Mouse (Mus musculus): Measurements from ENCODE around the gene Gm11562. TPM values are rescaled to one million over a fixed set of nuclear protein-coding genes. Genes with fewer than 3 reads are reported as not detected.
"Not testable (repeated sequence)": the region's sequence is repeated elsewhere in the genome, so short reads cannot be mapped to it uniquely, and the experiment has no call there.

Gm11562 gene
- polyA plus RNA-seq, 1 experiment from 2014 or later = not detected

DNA sequence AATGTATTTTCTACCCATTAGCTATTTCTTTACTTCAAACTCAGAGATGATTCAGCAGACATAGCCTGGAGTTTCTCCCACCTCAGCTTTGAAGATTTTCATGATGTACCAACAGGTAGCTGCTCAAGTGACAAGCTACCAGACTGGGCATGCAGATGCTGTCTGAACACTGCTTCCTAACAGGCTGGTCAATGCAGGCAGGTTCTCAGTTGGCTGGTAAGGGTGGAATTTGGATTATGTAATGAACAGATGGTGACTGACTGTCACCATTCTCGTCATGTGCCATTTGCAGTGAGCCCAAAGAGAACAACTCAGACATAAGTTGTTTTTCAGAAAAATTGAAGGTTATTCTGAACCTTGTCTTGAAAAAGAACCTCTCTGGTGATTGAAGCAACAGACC is 11.1 kb downstream of the Gm11562 start:
- H3K4me2 ChIP-seq (ENCODE audit: low read depth, low read length) = no peak overlapping the region
- no peak overlapping the region for H3K27ac ChIP-seq (ENCODE audit: low read length)
- no peak for ATAC-seq (ENCODE audit: low read depth)
- H3K9ac ChIP-seq (ENCODE audit: low read length) = no peak overlapping the region
- no peak overlapping the region for H3K4me3 ChIP-seq (ENCODE audit: low read length)
- H3K4me1 ChIP-seq (replicated peaks; ENCODE audit: control insufficient read depth, insufficient read depth, low read length) = no peaks in the 10 kb centered on the region
- no peaks in the 10 kb centered on the region for H3K36me3 ChIP-seq (ENCODE audit: control insufficient read depth, insufficient read depth, low read length)
- H3K9me3 ChIP-seq (ENCODE audit: control insufficient read depth, low read length) = no peaks in the 10 kb centered on the region
- WGBS = 53% methylated on average over 1 of the region's 1 CpGs
- H3K27me3 ChIP-seq (ENCODE audit: control insufficient read depth, insufficient read depth, low read depth, low read length) = no peaks in the 10 kb centered on the region

GRCm38 (mm10) chr11:99603208-99603607 is 17.0 kb downstream of the Gm11562 start, which contains the start of gene Gm11938:
TSS of gene Gm11938 (minus strand) at chr11:99603308.
- not testable (repeated sequence) for H3K4me3 ChIP-seq (ENCODE audit: low read length); H3K9ac ChIP-seq (ENCODE audit: low read length); H3K27me3 ChIP-seq (ENCODE audit: control insufficient read depth, insufficient read depth, low read depth, low read length); H3K36me3 ChIP-seq (ENCODE audit: control insufficient read depth, insufficient read depth, low read length); H3K9me3 ChIP-seq (ENCODE audit: control insufficient read depth, low read length); ATAC-seq (ENCODE audit: low read depth); H3K27ac ChIP-seq (ENCODE audit: low read length); H3K4me2 ChIP-seq (ENCODE audit: low read depth, low read length); H3K4me1 ChIP-seq (replicated peaks; ENCODE audit: control insufficient read depth, insufficient read depth, low read length)
- WGBS = 50% methylated on average over 1 of the region's 1 CpGs

GRCm38 (mm10) chr11:99597742-99598141 is 22.5 kb downstream of the Gm11562 start, which contains the start of gene Krtap9-3:
TSS of gene Krtap9-3 (minus strand) at chr11:99598105.
- ATAC-seq (ENCODE audit: low read depth); H3K27me3 ChIP-seq (ENCODE audit: control insufficient read depth, insufficient read depth, low read depth, low read length); H3K4me3 ChIP-seq (ENCODE audit: low read length); H3K4me2 ChIP-seq (ENCODE audit: low read depth, low read length); H3K36me3 ChIP-seq (ENCODE audit: control insufficient read depth, insufficient read depth, low read length); H3K9me3 ChIP-seq (ENCODE audit: control insufficient read depth, low read length); H3K27ac ChIP-seq (ENCODE audit: low read length); H3K4me1 ChIP-seq (replicated peaks; ENCODE audit: control insufficient read depth, insufficient read depth, low read length); H3K9ac ChIP-seq (ENCODE audit: low read length): not testable (repeated sequence)
- WGBS = 58% methylated on average over 6 of the region's 6 CpGs

- Histone ChIP-seq H3K9ac (ENCODE audit: low read length) (no peak within 1 kb of the TSS), H3K36me3 (ENCODE audit: control insufficient read depth, insufficient read depth, low read length) (no peaks in the 10 kb centered on the region), H3K4me3 (ENCODE audit: low read length) (no peak within 1 kb of the TSS), H3K27ac (ENCODE audit: low read length) (no peak within 1 kb of the TSS), H3K9me3 (ENCODE audit: control insufficient read depth, low read length) (no peaks in the 10 kb centered on the region), H3K27me3 (ENCODE audit: control insufficient read depth, insufficient read depth, low read depth, low read length) (no peaks in the 10 kb centered on the region), H3K4me2 (ENCODE audit: low read depth, low read length) (no peak within 1 kb of the TSS), H3K4me1 (replicated peaks; ENCODE audit: control insufficient read depth, insufficient read depth, low read length) (no peaks in the 10 kb centered on the region)
- no peak for ATAC-seq (ENCODE audit: low read depth)
- WGBS = 69% methylated on average over 6 of the region's 6 CpGs
Observed at GRCm38 (mm10) chr11:99590981-99591380, 29.3 kb downstream of the Gm11562 start, which contains the start of gene Krtap1-3. TSS of gene Krtap1-3 (minus strand) at chr11:99591339.

GRCm38 (mm10) chr11:99585096-99585495 is 35.1 kb downstream of the Gm11562 start:
- WGBS = 71% methylated on average over 7 of the region's 7 CpGs
- no peak overlapping the region for H3K4me2 ChIP-seq (ENCODE audit: low read depth, low read length)

DNA sequence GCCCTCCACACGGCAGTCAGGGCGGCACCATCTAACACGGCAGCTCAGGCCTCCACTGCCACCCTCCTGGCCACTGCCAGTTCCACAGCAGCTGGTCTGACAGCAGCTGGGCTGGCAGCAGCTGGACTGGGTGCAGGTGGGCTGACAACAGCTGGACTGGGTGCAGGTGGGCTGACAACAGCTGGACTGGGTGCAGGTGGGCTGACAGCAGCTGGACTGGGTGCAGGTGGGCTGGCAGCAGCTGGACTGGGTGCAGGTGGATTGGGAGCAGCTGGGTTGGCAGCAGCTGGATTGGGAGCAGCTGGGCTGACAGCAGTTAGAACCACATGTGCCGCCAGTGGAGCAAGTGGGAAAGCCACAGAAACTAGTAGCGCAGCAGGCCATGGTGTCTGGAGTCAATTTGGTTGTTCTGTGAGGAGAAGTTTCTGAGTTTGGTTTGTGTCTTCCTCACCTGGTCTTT is 37.0 kb downstream of the Gm11562 start, which contains the start of gene Krtap1-4:
Gene Krtap1-4 (minus strand): TSS at position 410 of the 460 bp plus-strand sequence.
- H3K36me3 ChIP-seq (ENCODE audit: control insufficient read depth, insufficient read depth, low read length) = no peaks in the 10 kb centered on the region
- H3K27ac ChIP-seq (ENCODE audit: low read length) = no peak within 1 kb of the TSS
- no peaks in the 10 kb centered on the region for H3K4me1 ChIP-seq (replicated peaks; ENCODE audit: control insufficient read depth, insufficient read depth, low read length)
- H3K9me3 ChIP-seq (ENCODE audit: control insufficient read depth, low read length) = no peaks in the 10 kb centered on the region
- no peak within 1 kb of the TSS for H3K9ac ChIP-seq (ENCODE audit: low read length)
- ATAC-seq (ENCODE audit: low read depth) = no peak
- H3K4me2 ChIP-seq (ENCODE audit: low read depth, low read length) = no peak within 1 kb of the TSS
- WGBS = 79% methylated on average over 5 of the region's 5 CpGs
- no peaks in the 10 kb centered on the region for H3K27me3 ChIP-seq (ENCODE audit: control insufficient read depth, insufficient read depth, low read depth, low read length)
- no peak within 1 kb of the TSS for H3K4me3 ChIP-seq (ENCODE audit: low read length)

More at GRCm38 (mm10) chr11:99585096-99585495, 35.1 kb downstream of the Gm11562 start:
- H3K9me3 ChIP-seq (ENCODE audit: control insufficient read depth, low read length) = no peaks in the 10 kb centered on the region
- H3K27me3 ChIP-seq (ENCODE audit: control insufficient read depth, insufficient read depth, low read depth, low read length) = no peaks in the 10 kb centered on the region
- no peaks in the 10 kb centered on the region for H3K4me1 ChIP-seq (replicated peaks; ENCODE audit: control insufficient read depth, insufficient read depth, low read length)
- H3K9ac ChIP-seq (ENCODE audit: low read length) = no peak overlapping the region
- no peak overlapping the region for H3K27ac ChIP-seq (ENCODE audit: low read length)
- H3K36me3 ChIP-seq (ENCODE audit: control insufficient read depth, insufficient read depth, low read length) = no peaks in the 10 kb centered on the region
- ATAC-seq (ENCODE audit: low read depth) = no peak
- H3K4me3 ChIP-seq (ENCODE audit: low read length) = no peak overlapping the region

DNA sequence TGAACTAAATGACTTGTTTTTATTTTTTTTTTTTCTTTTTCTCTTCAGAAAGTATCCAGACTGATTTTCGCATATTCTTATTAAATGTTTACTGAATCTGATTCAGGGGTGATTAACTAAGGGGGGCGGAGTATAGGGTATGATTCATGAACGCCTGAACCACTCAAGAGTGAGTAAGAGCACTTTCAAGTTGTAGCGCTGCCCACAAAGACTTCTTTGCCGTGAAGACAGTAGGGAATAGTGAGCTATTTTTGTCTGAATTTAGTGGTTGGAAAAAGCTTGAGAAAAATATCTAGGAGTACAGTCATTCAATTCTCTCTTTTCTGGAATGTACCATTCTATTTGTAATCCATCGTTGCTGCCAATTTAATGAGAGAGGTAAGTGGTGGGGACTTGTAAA is 38.7 kb downstream of the Gm11562 start:
- Histone ChIP-seq H3K27me3 (ENCODE audit: control insufficient read depth, insufficient read depth, low read depth, low read length) (no peaks in the 10 kb centered on the region), H3K9me3 (ENCODE audit: control insufficient read depth, low read length) (no peaks in the 10 kb centered on the region), H3K9ac (ENCODE audit: low read length) (no peak overlapping the region), H3K4me2 (ENCODE audit: low read depth, low read length) (no peak overlapping the region), H3K4me1 (replicated peaks; ENCODE audit: control insufficient read depth, insufficient read depth, low read length) (no peaks in the 10 kb centered on the region), H3K4me3 (ENCODE audit: low read length) (no peak overlapping the region), H3K27ac (ENCODE audit: low read length) (no peak overlapping the region), H3K36me3 (ENCODE audit: control insufficient read depth, insufficient read depth, low read length) (no peaks in the 10 kb centered on the region)
- no peak for ATAC-seq (ENCODE audit: low read depth)
- WGBS = 53% methylated on average over 6 of the region's 6 CpGs

DNA sequence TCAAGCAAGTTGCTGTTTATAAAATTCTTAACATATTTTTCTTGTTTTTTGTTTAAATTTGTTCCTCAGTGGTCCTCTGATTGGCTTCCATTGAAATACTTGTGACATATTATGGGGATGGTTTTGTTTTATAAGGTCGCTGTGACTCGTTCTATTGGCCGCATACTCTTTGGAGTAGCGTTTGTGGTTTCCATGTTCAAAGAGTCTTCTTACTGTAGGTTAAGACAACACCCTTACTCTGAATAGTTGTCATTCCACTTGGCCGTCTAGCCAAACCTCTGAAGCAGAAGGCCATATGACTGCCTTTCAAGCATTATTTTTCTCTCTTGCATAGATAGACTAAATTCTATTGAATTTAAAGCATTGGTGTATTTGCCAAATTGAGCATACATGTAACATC is 39.2 kb downstream of the Gm11562 start:
- H3K27me3 ChIP-seq (ENCODE audit: control insufficient read depth, insufficient read depth, low read depth, low read length) = no peaks in the 10 kb centered on the region
- H3K4me3 ChIP-seq (ENCODE audit: low read length) = no peak overlapping the region
- ATAC-seq (ENCODE audit: low read depth) = no peak
- no peak overlapping the region for H3K4me2 ChIP-seq (ENCODE audit: low read depth, low read length)
- H3K4me1 ChIP-seq (replicated peaks; ENCODE audit: control insufficient read depth, insufficient read depth, low read length) = no peaks in the 10 kb centered on the region
- no peaks in the 10 kb centered on the region for H3K9me3 ChIP-seq (ENCODE audit: control insufficient read depth, low read length)
- 64% methylated on average over 5 of the region's 5 CpGs for WGBS
- no peak overlapping the region for H3K9ac ChIP-seq (ENCODE audit: low read length)
- H3K36me3 ChIP-seq (ENCODE audit: control insufficient read depth, insufficient read depth, low read length) = no peaks in the 10 kb centered on the region
- H3K27ac ChIP-seq (ENCODE audit: low read length) = no peak overlapping the region

GRCm38 (mm10) chr11:99580636-99581035 is 39.6 kb downstream of the Gm11562 start, which contains the start of gene Krtap1-5:
TSS of gene Krtap1-5 (minus strand) at chr11:99581016.
- ATAC-seq (ENCODE audit: low read depth) = no peak
- WGBS = 83% methylated on average over 6 of the region's 6 CpGs
- H3K9ac ChIP-seq (ENCODE audit: low read length) = no peak within 1 kb of the TSS

More at GRCm38 (mm10) chr11:99580636-99581035, 39.6 kb downstream of the Gm11562 start, which contains the start of gene Krtap1-5:
- Histone ChIP-seq H3K4me2 (ENCODE audit: low read depth, low read length) (no peak within 1 kb of the TSS), H3K9me3 (ENCODE audit: control insufficient read depth, low read length) (no peaks in the 10 kb centered on the region), H3K36me3 (ENCODE audit: control insufficient read depth, insufficient read depth, low read length) (no peaks in the 10 kb centered on the region), H3K4me3 (ENCODE audit: low read length) (no peak within 1 kb of the TSS), H3K27me3 (ENCODE audit: control insufficient read depth, insufficient read depth, low read depth, low read length) (no peaks in the 10 kb centered on the region), H3K4me1 (replicated peaks; ENCODE audit: control insufficient read depth, insufficient read depth, low read length) (no peaks in the 10 kb centered on the region), H3K27ac (ENCODE audit: low read length) (no peak within 1 kb of the TSS)
